Mouse (Mus musculus) heart, postnatal 14 days (tissue): Measurements from ENCODE around the gene Rabgap1. TPM values are rescaled to one million over a fixed set of nuclear protein-coding genes. Genes with fewer than 3 reads are reported as not detected.

Experiments
- DNase-seq, 2 experiments: peaks; one replicate each; pipeline ENCODE4 v3.0.0; 2021 to 2022
- intact Hi-C: fragments of 180-260 bp; cut with DNase I; formaldehyde crosslinking; loops from one replicate; pipeline ENCODE4 v1.15.1; 2025
- long read RNA-seq, 2 experiments: library from polyadenylated mRNA; stranded (forward); transcript quantifications; one replicate each; pipeline ENCODE4 v2.0.0; 2021
- total RNA-seq, 2 experiments: library from RNA; stranded (reverse); gene quantifications; 2 replicates each; pipeline ENCODE4 v1.2.3; 2021

Rabgap1 gene
- 10 to 100 TPM; 41.3 to 42.4 TPM for total RNA-seq
- long read RNA-seq, experiment 1, full-length matches to known transcripts: 22 of 41 reads
- long read RNA-seq, experiment 1, partial matches to known transcripts: 8 of 41 reads
- long read RNA-seq, experiment 1, other reads (novel, unspliced or antisense): 11 of 41 reads
- long read RNA-seq, experiment 2, full-length matches to known transcripts: 25 of 41 reads
- long read RNA-seq, experiment 2, partial matches to known transcripts: 7 of 41 reads
- long read RNA-seq, experiment 2, other reads (novel, unspliced or antisense): 9 of 41 reads

DNA sequence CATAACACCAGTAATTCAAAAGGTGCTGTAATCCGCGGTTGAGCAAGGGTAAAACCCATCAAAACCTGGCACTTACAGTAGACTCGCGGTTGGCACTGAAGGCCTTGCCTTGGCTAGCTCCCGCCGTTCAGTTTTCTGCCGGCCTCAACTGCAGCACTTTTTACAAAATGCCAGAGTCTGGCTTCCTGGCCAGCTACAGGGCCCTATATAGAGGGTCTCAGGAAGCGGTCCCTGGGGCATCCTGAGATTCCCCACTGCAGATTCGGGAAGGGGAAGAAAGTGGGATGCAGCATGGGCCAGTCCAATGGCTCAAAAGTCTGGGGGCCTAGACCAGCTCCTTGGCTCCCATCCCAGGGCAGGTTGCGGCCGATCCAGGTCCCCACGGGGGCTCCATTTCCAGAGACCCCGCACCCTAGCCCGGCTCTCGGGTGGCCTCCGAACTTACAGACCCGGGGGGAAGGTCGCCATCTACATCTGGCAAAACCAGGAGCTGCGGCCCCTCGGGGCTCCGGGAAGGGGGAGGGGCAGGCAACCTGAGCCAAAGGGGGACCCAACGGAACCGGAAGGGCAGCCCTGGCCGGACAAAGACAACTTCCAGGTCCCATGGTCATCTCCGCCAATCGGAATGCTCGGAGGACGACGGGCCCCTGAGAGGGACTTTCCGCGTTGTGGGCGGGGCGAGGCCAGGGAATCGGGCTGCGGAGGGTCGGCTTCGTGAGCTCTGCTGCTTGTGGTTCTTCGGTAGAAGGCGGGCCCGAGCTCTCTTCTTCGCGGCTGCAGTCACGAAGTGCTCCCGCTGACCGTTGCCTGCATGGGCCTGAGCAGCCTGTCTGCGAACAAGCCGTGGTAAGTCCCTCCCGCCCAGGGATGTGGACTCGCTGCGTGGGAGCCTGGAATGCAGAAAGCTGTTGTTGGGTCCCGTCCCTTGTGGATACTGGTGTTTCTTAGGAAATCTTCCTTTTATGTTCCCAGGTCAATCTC lies at the start of gene Rabgap1, which contains the start of the genes Zbtb26 and Zbtb6:
Rabgap1 (plus strand) TSS at position 669 of the 981 bp plus-strand sequence.
Zbtb26 (minus strand) TSS at position 525 of the 981 bp plus-strand sequence.
Zbtb6 (minus strand) TSS at position 561 of the 981 bp plus-strand sequence.
- intact Hi-C loops: no loop called here
- peak; percentile 94 to 96 for DNase-seq

DNA sequence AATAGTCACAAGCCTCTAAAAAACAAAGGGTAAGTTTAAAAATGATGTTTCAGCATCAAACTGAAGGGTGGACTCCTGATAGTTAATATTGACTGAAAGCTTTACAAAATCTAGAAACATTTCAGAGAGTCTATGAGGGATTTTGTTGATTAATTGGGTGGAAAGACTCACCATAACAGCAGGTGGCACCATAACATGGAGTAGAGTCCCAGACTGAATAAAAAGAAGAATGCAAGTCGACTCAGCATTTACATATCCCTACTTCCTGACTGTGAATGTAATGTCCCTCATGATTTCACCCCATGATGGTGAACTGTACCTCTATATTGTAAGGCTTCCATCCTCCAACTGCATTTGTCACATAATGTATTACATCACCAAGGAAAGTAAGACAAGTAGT lies 47.5 kb upstream of the Rabgap1 start:
- DNase-seq: no peak
- intact Hi-C loops: loop anchor here (10.0 kb wide), 1 partner anchor 379 kb away; the partner anchor contains the start of gene Crb2

DNA sequence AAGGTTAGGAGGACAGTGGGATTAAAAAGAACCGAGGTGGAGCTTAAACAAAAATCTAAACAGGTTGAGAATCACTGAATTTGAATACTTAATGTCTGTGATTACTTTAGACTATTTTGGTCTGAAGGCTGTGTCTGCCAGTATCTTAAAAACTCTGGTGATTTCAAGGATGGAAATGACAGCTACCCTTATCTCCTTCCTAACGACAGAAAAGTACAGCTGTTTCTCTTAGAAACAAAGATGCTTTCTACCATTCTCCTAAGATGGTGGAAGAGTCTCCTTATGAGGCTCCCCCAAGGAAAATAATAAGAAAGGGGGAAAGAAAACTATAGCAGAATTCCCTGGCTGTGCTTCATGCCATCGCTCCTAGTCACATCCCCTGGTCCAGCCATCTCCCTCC lies 21.2 kb upstream of the Rabgap1 start:
- DNase-seq: no peak
- intact Hi-C loops: loop anchor here (5.0 kb wide), 2 partner anchors 35 to 65 kb away; no protein-coding TSS in a partner anchor

DNA sequence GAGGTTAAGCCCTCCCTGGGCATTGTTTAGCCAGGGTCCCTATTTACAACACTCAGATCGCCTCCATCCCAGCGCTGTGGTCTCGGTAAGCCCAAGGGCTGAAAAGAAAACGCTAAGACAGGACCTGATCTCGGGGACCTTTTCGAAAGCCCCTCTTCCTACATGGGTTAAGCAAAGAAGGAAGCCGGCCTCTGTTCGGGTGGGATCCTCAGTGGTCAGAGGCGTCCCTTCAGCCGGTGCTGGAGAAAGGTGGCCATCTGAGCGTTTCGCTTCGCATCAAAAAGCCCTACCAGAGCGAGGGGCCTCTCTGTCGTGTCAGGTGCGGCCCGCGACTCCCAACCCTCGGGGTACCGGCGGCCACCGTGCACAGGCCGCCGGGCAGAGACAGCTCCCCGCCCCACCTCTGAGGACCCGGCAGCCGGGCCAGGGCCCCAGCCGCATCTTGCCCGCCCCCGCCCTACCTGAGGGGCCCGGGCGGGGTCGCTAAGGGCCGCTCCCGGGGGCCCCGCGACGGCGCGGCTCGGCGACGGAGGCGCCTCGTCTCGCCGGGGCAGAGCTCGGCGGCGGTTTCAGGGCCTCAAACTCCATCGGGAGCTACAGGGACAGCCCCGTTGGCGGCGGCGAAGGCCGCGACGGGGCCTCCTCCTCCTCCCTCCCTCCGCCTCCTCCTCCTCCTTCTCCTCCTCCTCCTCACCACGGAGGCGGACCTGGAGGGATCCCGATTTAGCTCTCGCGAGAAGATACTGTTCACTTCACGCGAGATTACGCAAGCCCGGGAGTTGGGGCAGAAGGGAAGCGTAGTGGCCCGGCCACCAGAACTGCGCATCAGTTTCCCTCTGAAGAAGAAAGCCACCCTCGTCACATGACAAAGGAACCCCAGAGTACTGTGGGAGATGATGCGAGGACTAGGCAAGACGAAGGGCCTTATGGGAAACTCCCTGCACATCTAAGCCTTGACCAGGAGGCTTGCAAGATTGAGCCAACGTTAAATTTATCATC lies 20.5 kb upstream of the Rabgap1 start, which contains the start of gene Rc3h2:
Rc3h2 (minus strand) TSS at position 598 of the 999 bp plus-strand sequence.
- intact Hi-C loops: loop anchor here (5.0 kb wide), 2 partner anchors 35 to 65 kb away; no protein-coding TSS in a partner anchor
- peak; percentile 93 to 94 for DNase-seq

DNA sequence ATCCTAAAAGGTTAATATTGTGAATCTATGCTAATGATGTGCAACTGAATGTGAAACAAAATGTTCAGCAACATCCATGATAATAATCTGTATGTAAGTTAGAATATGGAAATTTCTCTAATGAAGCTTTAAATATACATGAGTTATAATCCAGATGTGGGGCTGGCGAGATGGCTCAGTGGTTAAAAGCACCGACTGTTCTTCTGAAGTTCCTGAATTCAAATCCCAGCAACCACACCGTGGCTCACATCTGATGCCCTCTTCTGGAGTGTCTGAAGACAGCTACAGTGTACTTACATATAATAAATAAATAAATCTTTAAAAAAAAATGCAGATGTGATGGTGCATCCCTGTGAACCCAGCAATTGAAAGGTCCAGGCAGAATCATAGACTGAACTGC lies 19.4 kb upstream of the Rabgap1 start:
- no peak for DNase-seq
- intact Hi-C loops: loop anchor here (5.0 kb wide), 2 partner anchors 34 to 64 kb away; no protein-coding TSS in a partner anchor

DNA sequence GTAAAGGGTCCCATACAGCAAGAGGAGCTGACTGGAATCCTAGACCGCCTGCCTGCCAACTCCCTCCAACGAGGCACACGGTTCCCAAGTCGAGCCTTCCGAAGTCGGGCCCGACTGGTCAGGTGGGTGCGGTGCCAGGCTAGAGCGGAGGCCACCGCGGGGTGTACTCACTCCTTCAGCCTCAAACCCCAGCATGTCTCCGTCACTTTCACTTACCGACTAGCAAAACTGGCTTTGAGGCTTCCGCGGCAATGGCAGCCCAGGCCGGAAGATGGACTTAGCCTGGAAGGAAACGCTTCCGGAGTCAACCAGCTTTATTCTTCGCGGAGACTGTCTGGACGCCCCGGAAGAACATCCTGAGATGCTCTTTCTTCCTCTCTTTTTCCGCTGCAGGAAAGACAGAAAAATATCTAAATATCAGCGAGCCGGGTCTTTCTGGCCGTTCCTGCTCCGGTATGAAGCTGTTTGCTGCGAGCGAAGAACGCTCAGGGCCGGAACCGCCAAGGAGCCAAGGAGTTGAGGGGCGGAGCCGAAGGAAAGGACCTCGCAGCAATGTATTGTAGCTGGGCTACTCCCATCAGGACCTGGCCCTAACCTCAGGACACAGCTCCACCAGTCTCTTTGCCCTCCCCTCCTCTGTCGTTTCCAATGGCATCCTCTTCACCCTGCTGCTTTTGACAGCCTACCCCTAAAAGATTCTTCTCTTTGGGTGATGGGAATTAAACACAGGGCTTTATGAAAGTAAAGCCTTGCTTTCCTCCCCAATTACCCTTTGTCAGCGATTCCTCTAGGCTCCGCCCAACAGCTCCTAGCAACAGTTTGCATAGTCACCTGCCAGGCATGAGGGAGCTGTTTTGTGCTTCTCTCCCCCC lies 12.2 kb upstream of the Rabgap1 start:
- intact Hi-C loops: no loop called here
- DNase-seq: peak; percentile 73 to 83

DNA sequence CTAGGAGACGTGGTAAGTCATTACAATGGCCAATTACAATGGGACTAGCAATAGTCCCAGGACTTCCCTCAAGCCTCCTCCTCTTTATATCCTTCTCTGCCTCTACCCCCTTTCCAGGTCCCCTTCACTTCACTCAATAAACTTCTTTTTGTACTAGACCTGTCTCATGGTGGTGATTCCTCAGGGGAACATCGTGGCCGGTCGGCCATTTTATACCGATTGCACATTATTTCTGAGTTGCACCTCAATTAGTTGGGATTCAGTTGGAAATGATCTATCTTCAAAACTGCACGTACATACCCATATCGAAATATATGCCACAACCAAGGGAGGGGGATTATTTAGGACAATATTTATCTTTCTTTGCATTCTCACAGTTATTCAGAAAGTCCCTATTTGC lies 11.5 kb upstream of the Rabgap1 start:
- intact Hi-C loops: no loop called here

DNA sequence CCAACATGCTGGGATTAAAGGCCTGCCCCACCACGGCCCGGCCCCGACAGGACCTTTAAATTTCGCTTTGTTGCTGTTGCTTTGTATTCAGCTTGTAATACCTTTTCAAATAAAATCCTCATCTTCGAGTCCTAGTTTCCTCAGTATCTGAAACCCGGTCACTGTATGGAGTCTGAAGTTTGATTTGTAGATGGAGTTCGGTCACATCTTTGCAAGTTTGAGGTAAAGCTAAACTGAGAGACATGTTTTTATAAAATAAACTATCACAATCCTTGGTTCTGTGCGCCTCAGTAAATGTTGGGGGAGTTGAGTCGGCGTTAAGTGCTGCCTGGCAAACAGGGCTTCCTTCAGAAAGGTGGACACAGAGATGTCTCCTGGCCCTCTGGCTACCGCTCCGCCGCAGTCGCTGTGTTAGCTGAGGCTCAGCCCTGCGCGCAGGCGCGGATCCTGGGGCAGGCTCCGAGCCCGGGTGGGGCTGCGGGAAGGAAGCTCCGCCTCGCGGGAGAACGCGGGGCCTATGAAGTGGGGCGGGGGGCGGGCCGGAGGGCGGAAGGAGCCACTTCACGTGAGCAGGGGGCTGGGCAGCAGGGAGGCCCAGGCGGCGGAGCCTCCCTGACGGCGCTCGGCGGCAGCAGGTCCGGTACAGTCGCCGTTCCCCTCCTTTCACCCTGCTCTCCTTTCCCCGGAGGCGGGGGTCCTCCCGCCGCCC lies 8.7 kb downstream of the Rabgap1 start:
- intact Hi-C loops: no loop called here

More for the DNA sequence above, 11.5 kb upstream of the Rabgap1 start:
- no peak for DNase-seq

DNA sequence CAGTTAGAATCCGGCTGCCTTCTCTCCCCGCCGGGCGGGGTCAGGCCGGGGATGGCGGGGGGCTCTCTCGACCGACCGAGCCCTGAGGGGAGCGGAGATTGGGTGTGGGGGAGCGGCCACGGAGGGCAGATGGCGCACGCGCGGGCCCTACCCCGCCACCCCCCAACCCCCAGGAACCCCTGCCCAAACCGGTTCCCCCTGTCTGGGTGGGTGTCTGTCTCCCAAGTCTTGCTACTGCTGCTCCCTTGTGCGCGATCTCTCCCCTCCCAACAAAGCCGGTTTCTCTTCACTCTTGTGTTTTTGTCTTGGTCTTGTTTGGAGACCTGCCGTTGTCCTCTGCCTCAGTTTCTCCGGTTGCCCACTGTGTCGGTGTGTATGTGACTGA lies 9.3 kb downstream of the Rabgap1 start:
- DNase-seq: no peak
- intact Hi-C loops: no loop called here

More for the DNA sequence above, 8.7 kb downstream of the Rabgap1 start:
- peak; percentile 96 for DNase-seq

DNA sequence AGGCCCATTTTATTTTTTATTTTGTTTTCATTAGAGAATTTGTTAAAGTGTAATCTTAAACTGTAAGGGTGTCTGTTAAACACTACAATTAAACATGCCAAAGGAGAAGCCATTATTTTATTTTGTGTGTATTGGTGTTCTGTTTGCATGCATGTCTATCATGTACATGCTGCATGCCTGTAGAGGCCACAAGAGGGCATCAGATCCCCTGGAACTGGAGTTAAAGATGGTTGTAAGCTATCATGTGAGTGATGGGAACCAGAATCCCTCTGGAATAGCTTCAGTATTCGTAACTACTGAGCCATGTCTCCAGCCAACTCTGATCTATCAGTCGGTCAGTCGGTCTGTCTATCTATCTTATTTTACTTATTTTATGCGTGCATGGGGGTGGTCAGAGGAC lies 17.6 kb downstream of the Rabgap1 start:
- no peak for DNase-seq
- intact Hi-C loops: no loop called here

DNA sequence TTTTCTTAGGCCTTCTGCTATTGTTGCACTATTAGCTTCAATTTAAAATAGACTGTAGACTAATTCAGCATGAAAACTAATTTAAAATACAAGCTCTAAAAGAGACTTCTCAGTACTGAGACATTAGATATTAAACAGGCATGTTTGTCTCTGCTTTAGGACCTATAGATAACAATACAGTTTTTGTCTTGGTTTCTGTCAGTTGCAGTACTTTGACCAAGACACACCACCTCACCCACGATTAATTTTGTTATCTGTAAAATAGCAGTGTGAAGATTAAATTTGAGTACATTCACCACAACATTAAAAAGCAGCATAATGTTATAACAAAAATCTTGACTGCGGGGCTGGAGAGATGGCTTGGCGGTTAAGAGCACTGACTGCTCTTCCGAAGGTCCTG lies 23.2 kb downstream of the Rabgap1 start:
- DNase-seq: no peak
- intact Hi-C loops: no loop called here

DNA sequence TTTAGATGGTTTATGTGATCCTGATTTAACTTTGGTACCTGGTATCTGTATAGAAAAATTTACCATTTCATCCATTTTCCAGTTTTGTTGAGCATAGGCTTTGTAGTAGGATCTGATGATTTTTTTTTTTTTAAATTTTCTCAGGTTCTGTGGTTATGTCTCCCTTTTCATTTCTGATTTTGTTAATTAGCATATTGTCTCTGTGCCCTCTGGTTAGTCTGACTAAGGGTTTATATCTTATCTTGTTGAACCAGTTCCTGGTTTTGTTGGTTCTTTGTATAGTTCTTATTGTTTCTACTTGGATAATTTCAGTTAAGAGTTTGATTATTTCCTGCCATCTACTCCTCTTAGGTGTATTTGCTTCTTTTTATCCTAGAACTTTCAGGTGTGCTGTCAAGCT lies 36.5 kb downstream of the Rabgap1 start:
- intact Hi-C loops: no loop called here
- no peak for DNase-seq

DNA sequence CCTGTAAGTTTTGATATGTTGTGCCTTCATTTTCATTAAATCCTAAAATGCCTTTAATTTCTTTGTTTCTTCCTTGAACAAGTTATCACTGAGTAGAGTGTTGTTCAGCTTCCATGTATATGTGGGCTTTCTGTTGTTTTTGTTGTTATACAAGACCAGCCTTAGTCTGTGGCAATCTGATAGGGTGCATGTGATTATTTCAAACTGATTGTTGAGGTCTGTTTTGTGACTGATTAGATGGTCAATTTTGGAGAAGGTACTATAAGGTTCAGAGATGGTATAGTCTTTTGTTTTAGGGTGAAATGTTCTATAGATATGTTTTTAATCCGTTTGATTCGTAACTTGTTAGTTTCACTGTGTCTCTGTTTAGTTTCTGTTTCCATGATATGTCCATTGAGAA lies 37.0 kb downstream of the Rabgap1 start:
- DNase-seq: no peak
- intact Hi-C loops: no loop called here

DNA sequence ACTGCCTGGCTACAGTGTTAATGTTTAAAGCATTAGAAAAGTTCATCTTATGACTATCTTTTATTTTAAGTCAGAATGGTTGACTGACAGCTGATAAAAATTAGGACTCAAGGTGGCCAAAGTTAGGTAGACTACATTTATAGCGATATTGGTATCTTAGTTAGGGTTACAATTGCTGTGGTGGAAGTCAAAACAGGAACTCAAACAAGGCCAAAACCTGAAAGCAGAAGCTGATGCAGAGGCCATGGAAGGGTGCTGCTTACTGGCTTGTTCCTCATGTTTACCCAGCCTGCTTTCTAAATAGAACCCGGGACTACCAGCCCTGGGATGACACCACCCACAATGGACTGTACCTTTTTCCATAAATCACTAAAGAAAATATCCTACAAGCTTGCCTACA lies 41.1 kb downstream of the Rabgap1 start:
- intact Hi-C loops: loop anchor here (2.0 kb wide), 1 partner anchor 101 kb away; no protein-coding TSS in a partner anchor
- DNase-seq: no peak

DNA sequence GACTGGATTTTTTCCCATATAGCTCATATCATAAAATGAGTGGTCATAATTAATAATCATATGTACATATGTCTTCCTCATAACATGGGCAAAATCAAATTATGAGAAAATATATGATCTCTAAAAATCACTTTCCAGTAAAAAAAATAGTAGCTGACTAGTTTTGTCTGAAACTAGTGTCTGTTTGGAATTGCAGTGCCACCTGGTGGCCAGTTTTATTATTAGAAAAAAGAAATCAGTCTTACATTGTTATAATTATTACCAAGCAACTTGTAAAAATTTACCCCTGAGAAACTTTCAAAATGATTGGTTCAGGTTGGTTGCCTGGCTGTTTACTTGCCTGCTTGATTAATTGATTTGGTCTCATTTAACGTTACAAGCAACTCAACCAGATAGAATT lies 42.3 kb downstream of the Rabgap1 start:
- DNase-seq: peak; percentile 13 to 46
- intact Hi-C loops: loop anchor here (2.0 to 5.0 kb wide), 3 partner anchors 63 to 103 kb away; partner anchors contain the start of gene Rc3h2

DNA sequence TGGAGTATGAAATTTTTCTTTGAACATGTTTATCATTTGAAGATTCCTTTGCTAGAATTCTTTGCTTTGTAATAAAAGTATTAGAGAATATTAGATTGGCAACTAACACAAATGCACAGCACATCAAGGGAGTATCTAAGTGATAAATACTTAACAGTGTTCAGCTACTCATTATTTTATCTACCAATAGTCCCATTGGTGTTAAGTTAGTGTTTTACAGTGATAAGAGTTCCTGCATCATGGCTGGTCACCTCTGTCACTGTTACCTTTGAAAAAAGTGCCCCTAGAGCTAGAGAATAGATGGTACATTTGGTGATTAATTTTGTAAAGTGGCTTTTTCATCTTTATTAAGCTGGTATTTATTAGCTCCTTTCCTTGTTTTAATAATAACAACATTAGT lies 43.3 kb downstream of the Rabgap1 start:
- DNase-seq: no peak
- intact Hi-C loops: loop anchor here (5.0 kb wide), 2 partner anchors 64 to 79 kb away; partner anchors contain the start of gene Rc3h2

DNA sequence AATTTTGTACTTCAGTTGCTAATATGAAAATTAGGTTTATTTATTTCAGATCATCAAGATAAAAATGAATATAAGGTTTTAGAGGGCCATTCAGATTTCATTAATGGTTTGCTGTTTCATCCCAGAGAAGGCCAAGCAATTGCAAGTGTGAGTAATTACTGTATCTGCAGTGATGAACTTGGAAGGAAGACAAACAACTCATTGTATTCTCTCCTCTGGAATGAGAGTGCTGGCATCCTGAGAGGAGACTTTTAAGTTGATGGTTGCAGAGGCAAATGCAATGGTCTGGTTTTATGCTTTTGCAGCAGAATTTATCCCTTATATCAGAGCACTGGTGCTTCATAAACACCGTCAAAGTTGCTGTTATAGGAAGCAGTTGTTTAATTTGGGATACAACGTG lies 45.9 kb downstream of the Rabgap1 start:
- DNase-seq: no peak
- intact Hi-C loops: loop anchor here (5.0 kb wide), 2 partner anchors 67 to 82 kb away; partner anchors contain the start of gene Rc3h2

DNA sequence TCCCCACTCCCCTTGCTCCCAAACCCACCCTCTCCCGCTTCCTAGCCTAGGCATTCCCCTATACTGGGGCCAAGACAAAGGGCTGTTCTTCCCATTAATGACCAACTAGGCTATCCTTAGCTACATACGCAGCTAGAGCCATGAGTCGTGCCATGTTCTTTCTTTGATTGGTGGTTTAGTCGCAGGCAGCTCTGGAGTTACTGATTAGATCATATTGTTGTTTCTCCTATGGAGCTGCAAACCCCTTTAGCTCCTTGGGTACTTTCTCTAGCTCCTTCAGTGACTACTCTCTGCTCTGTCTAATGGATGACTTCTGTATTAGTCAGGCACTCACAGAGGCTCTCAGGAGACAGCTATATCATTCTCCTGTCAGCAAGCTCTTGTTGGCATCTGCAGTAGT lies 54.2 kb downstream of the Rabgap1 start:
- intact Hi-C loops: loop anchor here (5.0 kb wide), 1 partner anchor 275 kb away; no protein-coding TSS in a partner anchor
- DNase-seq: no peak
